Mouse (Mus musculus) cerebellum, postnatal 10 days (tissue): ENCODE results near the gene Egr4.
A peak's percentile ranks its signal among the peaks of the same experiment; 100 is the strongest.

Source experiments
- DNase-seq, 2 experiments: peaks; one replicate each; pipeline ENCODE4 v3.0.0; 2021; ENCODE audit warnings: mixed read lengths in 2 of 2

The Egr4 gene

GRCm38 (mm10) chr6:85513531-85513910 lies at the start of gene Egr4:
Gene Egr4, minus strand, starts transcription at chr6:85513589.
- DNase-seq: peak; percentile 87 to 89

GRCm38 (mm10) chr6:85562374-85562773 lies 49.0 kb upstream of the Egr4 start:
- no peak for DNase-seq

GRCm38 (mm10) chr6:85547642-85548041 lies 34.3 kb upstream of the Egr4 start:
- DNase-seq: no peak

GRCm38 (mm10) chr6:85544251-85544881 lies 31.0 kb upstream of the Egr4 start:
- DNase-seq: peak; percentile 91 to 92

GRCm38 (mm10) chr6:85543351-85544175 lies 30.2 kb upstream of the Egr4 start:
- DNase-seq: peak; percentile 68 to 78

- peak; percentile 65 to 83 for DNase-seq
Observed at GRCm38 (mm10) chr6:85522825-85523224, 9.4 kb upstream of the Egr4 start.

- no peak for DNase-seq
Observed at GRCm38 (mm10) chr6:85522026-85522425, 8.6 kb upstream of the Egr4 start.

- peak; percentile 84 to 87 for DNase-seq
Observed at GRCm38 (mm10) chr6:85518091-85518693, 4.8 kb upstream of the Egr4 start.

- peak; percentile 99 to 100 for DNase-seq
Observed at GRCm38 (mm10) chr6:85515941-85516340, 2.6 kb upstream of the Egr4 start.

GRCm38 (mm10) chr6:85512577-85513530 lies 535 bp downstream of the Egr4 start:
- peak; percentile 54 to 60 for DNase-seq

- peak in 1 of 2 experiments; percentile 47 for DNase-seq
Observed at GRCm38 (mm10) chr6:85512056-85512440, 1.3 kb downstream of the Egr4 start.

GRCm38 (mm10) chr6:85511286-85512055 lies 1.9 kb downstream of the Egr4 start:
- DNase-seq: peak; percentile 42 to 57

GRCm38 (mm10) chr6:85510476-85510875 lies 2.9 kb downstream of the Egr4 start:
- peak; percentile 94 to 97 for DNase-seq

- peak in 1 of 2 experiments; percentile 40 for DNase-seq
Observed at GRCm38 (mm10) chr6:85508602-85509001, 4.8 kb downstream of the Egr4 start.

- DNase-seq: no peak
Observed at GRCm38 (mm10) chr6:85504908-85505307, 8.5 kb downstream of the Egr4 start.

- DNase-seq: peak; percentile 84 to 87
Observed at GRCm38 (mm10) chr6:85502911-85503250, 10.5 kb downstream of the Egr4 start, which contains the start of gene Fbxo41. Gene Fbxo41, minus strand, starts transcription at chr6:85502994.

- DNase-seq: no peak
Observed at GRCm38 (mm10) chr6:85502103-85502910, 11.1 kb downstream of the Egr4 start.

GRCm38 (mm10) chr6:85501571-85502102 lies 11.8 kb downstream of the Egr4 start:
- peak in 1 of 2 experiments; percentile 49 for DNase-seq

- no peak for DNase-seq
Observed at GRCm38 (mm10) chr6:85500416-85500815, 13.0 kb downstream of the Egr4 start.

GRCm38 (mm10) chr6:85498147-85498546 lies 15.2 kb downstream of the Egr4 start:
- DNase-seq: no peak

GRCm38 (mm10) chr6:85496976-85497375 lies 16.4 kb downstream of the Egr4 start:
- no peak for DNase-seq
